8 mouse cellular contexts compared by ENCODE assay signal in the genomic region with DNA sequence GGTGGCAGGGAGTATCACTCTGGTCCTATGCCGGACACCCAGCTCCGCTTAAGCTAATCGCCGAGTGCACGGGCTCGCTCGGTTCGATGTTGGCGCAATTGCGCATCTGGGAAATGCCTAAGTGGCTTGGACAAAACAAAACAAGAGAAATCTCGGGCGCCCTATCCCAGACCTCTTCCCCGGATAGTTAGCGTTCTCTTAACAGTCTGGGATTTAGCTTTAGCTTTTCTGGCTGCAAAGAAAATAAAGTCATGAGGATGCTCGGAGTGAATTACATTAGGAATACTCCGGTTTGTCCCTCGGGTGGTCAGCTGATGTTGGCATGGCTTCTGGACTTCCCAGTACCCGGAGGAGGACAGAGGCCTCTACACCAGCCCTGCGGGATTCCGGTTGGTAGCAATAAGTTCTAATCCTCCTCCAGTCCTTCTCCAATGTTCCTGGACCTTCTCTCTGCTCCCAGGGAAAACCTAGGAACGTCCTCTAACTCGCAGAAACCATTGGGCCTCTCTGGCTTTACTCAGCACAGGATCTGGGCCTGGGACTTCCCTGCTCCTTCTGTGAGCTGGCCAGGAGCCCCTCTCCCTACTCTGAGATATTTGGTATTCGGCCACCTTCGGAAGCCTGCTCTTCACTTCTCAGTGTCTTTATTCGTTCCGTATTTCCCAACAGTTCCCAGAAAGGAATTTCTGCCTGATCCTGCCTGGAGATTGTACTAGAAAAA. TPM values are rescaled to one million over a fixed set of nuclear protein-coding genes. Genes with fewer than 3 reads are reported as not detected.
A peak's percentile ranks its signal among the peaks of the same experiment; 100 is the strongest.
DNase-seq lines count a peak whose midpoint lies in the region; ATAC-seq and TF ChIP-seq lines count a peak whose summit lies in the region.

No protein-coding gene starts in this region.

- no peaks in the 10 kb centered on the region for H3K79me2 ChIP-seq in myocyte (ENCODE audit: control insufficient read depth, insufficient read depth)

- H3K4me3 ChIP-seq in kidney, postnatal 0 days (replicated peaks; ENCODE audit: low read depth, low read length), result peak overlapping the region; percentile 20; the same call in 1 of the 2 replicates
- peak overlapping the region; percentile 31 for H3K4me3 ChIP-seq in embryonic facial prominence, embryonic 15.5 days (replicated peaks)
- H3K4me3 ChIP-seq in hindbrain, embryonic 15.5 days, result peak overlapping the region; percentile 23
- H3K4me3 ChIP-seq in myocyte, result no peak overlapping the region

- H3K4me1 ChIP-seq in kidney, postnatal 0 days (replicated peaks; ENCODE audit: insufficient read depth, low read length), result no peaks in the 10 kb centered on the region
- H3K4me1 ChIP-seq in embryonic facial prominence, embryonic 15.5 days, result peaks cover 29% of the 10 kb centered on the region
- peaks cover 15% of the 10 kb centered on the region for H3K4me1 ChIP-seq in hindbrain, embryonic 15.5 days (replicated peaks)

- no peak for DNase-seq in kidney, postnatal 0 days (ENCODE audit: low spot score)
- DNase-seq in kidney, adult 9 months, result no peak
- DNase-seq in thymus, postnatal 10 days (ENCODE audit: low spot score in 2 of 2), result no peak
- DNase-seq in cerebellum, adult 8-10 months, result no peak
- DNase-seq in right cerebral cortex, adult 18-20 months, result no peak

- no peaks in the 10 kb centered on the region for H3K36me3 ChIP-seq in kidney, postnatal 0 days (ENCODE audit: insufficient read depth, low read length)
- no peaks in the 10 kb centered on the region for H3K36me3 ChIP-seq in embryonic facial prominence, embryonic 15.5 days
- H3K36me3 ChIP-seq in hindbrain, embryonic 15.5 days, result no peaks in the 10 kb centered on the region
- no peaks in the 10 kb centered on the region for H3K36me3 ChIP-seq in myocyte (ENCODE audit: control insufficient read depth, insufficient read depth)

- no peak for TF ChIP-seq POLR2A in myocyte (IDR thresholded peaks at IDR 0.05; ENCODE audit: insufficient read length, low read depth)

- peak overlapping the region; percentile 34; the same call in 1 of the 2 replicates for H3K4me2 ChIP-seq in kidney, postnatal 0 days (ENCODE audit: low read length)
- H3K4me2 ChIP-seq in embryonic facial prominence, embryonic 15.5 days (replicated peaks), result peak overlapping the region; percentile 40
- H3K4me2 ChIP-seq in hindbrain, embryonic 15.5 days, result peak overlapping the region; percentile 40
- H3K4me2 ChIP-seq in myocyte (ENCODE audit: low read depth), result peak overlapping the region; percentile 6

- H3K27me3 ChIP-seq in kidney, postnatal 0 days (ENCODE audit: insufficient read depth, low read length), result peaks cover 94% of the 10 kb centered on the region
- peaks cover 100% of the 10 kb centered on the region for H3K27me3 ChIP-seq in embryonic facial prominence, embryonic 15.5 days
- H3K27me3 ChIP-seq in hindbrain, embryonic 15.5 days, result peaks cover 93% of the 10 kb centered on the region
- peaks cover 80% of the 10 kb centered on the region for H3K27me3 ChIP-seq in myocyte (ENCODE audit: control insufficient read depth, insufficient read depth, insufficient read length)

- no peaks in the 10 kb centered on the region for H3K9me3 ChIP-seq in kidney, postnatal 0 days (replicated peaks; ENCODE audit: low read length)
- H3K9me3 ChIP-seq in embryonic facial prominence, embryonic 15.5 days (replicated peaks), result no peaks in the 10 kb centered on the region
- no peaks in the 10 kb centered on the region for H3K9me3 ChIP-seq in hindbrain, embryonic 15.5 days

- no peak for ATAC-seq in kidney, postnatal 0 days (replicated peaks; ENCODE audit: low FRiP score, low read depth)
- no peak for ATAC-seq in embryonic facial prominence, embryonic 15.5 days (ENCODE audit: insufficient number of reproducible peaks, low FRiP score, low TSS enrichment, low read depth)
- no peak for ATAC-seq in hindbrain, embryonic 15.5 days (ENCODE audit: low FRiP score, low read depth)

- H3ac ChIP-seq in myocyte (ENCODE audit: control insufficient read depth, insufficient read length), result no peak overlapping the region

- TF ChIP-seq CTCF in kidney, postnatal 0 days (IDR thresholded peaks at IDR 0.05; ENCODE audit: low read depth), result no peak

- H3K9ac ChIP-seq in kidney, postnatal 0 days (ENCODE audit: low read depth, low read length), result no peak overlapping the region
- H3K9ac ChIP-seq in embryonic facial prominence, embryonic 15.5 days, result no peak overlapping the region
- no peak overlapping the region for H3K9ac ChIP-seq in hindbrain, embryonic 15.5 days

- no peak overlapping the region for H3K27ac ChIP-seq in kidney, postnatal 0 days
- no peak overlapping the region for H3K27ac ChIP-seq in embryonic facial prominence, embryonic 15.5 days (replicated peaks)
- H3K27ac ChIP-seq in hindbrain, embryonic 15.5 days (replicated peaks), result no peak overlapping the region

- WGBS in kidney, postnatal 0 days, result 4% methylated on average over 26 of the region's 26 CpGs
- WGBS in embryonic facial prominence, embryonic 15.5 days, result 5% methylated on average over 26 of the region's 26 CpGs
- WGBS in hindbrain, embryonic 15.5 days, result 1% methylated on average over 26 of the region's 26 CpGs

TF ChIP-seq in myocyte, 11 proteins besides CTCF, POLR2A, EP300 and RAD21:
- no peak for TF ChIP-seq REST (IDR thresholded peaks at IDR 0.05; ENCODE audit: insufficient read depth, insufficient read length)
- TF ChIP-seq USF1 (IDR thresholded peaks at IDR 0.05; ENCODE audit: low read depth), result no peak
- TF ChIP-seq E2F4 (IDR thresholded peaks at IDR 0.05; ENCODE audit: insufficient read depth), result no peak
- no peak for TF ChIP-seq SRF (IDR thresholded peaks at IDR 0.05; ENCODE audit: control insufficient read depth, insufficient read length, low read depth)
- TF ChIP-seq MYOD1 (IDR thresholded peaks at IDR 0.05; ENCODE audit: control insufficient read depth in 1 of 3, insufficient read length in 2 of 3, low read depth in 2 of 3), result no peak
- no peak for TF ChIP-seq CEBPB (IDR thresholded peaks at IDR 0.05; ENCODE audit: insufficient read depth, poor library complexity, severe bottlenecking)
- TF ChIP-seq MAX (IDR thresholded peaks at IDR 0.05; ENCODE audit: low read depth), result no peak
- no peak for TF ChIP-seq POLR2AphosphoS2 (IDR thresholded peaks at IDR 0.05; ENCODE audit: insufficient read length, low read depth)

RNA-seq across cellular contexts. Expression of gene Nkx2-5, which starts 4.9 kb away (rescaled TPM):
- polyA plus RNA-seq in kidney, postnatal 0 days (2015; fragmentation: Nextera tagmentation; extraction: Ambion mirVana), result not detected in 2 replicates
- polyA plus RNA-seq in embryonic facial prominence, embryonic 15.5 days (2015; fragmentation: Nextera tagmentation; extraction: Ambion mirVana), result 8.8 and 11.4 TPM in 2 replicates
- 0.09 TPM in 1 of 2 replicates, not detected in the other for polyA plus RNA-seq in hindbrain, embryonic 15.5 days (2015; fragmentation: Nextera tagmentation; extraction: Ambion mirVana)
- polyA plus RNA-seq in myocyte (2012; fragmentation: generic; extraction: Trizol), result 1.4 TPM

RNA-seq across cellular contexts. Expression of gene Bnip1, which starts 59.0 kb away (rescaled TPM):
- polyA plus RNA-seq in kidney, postnatal 0 days (2015; fragmentation: Nextera tagmentation; extraction: Ambion mirVana), result 43.7 and 45.2 TPM in 2 replicates
- polyA plus RNA-seq in embryonic facial prominence, embryonic 15.5 days (2015; fragmentation: Nextera tagmentation; extraction: Ambion mirVana), result 47.8 and 49.6 TPM in 2 replicates
- 54.8 and 58.6 TPM in 2 replicates for polyA plus RNA-seq in hindbrain, embryonic 15.5 days (2015; fragmentation: Nextera tagmentation; extraction: Ambion mirVana)
- 31.8 TPM for polyA plus RNA-seq in myocyte (2012; fragmentation: generic; extraction: Trizol)
